Mouse (Mus musculus) hindbrain, embryonic 13.5 days (tissue): ENCODE measurements around the gene Cbwd1. TPM values are rescaled to one million over a fixed set of nuclear protein-coding genes. Genes with fewer than 3 reads are reported as not detected.

Experiments
- ATAC-seq: fragments of 200-750 bp; cut with Nextera tagmentation; 2 replicates; pipeline ENCODE4 v1.8.0; 2017; ENCODE audit warnings: moderate TSS enrichment; ENCODE audit not compliant: low FRiP score
- H3K27ac ChIP-seq: fragments of 300-500 bp; sonication (generic); 2 replicates; pipeline ENCODE4 v1.5.1; 2015; ENCODE audit warnings: inconsistent platforms, mild to moderate bottlenecking, moderate library complexity
- H3K27me3 ChIP-seq: fragments of 300-500 bp; sonication (generic); 2 replicates; pipeline ENCODE4 v1.6.1; 2015; ENCODE audit warnings: mild to moderate bottlenecking, inconsistent platforms
- H3K36me3 ChIP-seq: fragments of 300-500 bp; sonication (generic); 2 replicates; pipeline ENCODE4 v1.6.1; 2015; ENCODE audit warnings: mild to moderate bottlenecking, inconsistent platforms
- H3K4me1 ChIP-seq: fragments of 300-500 bp; sonication (generic); replicated peaks from 2 replicates; pipeline ENCODE4 v1.6.1; 2015; ENCODE audit warnings: inconsistent platforms
- H3K4me2 ChIP-seq: fragments of 300-500 bp; sonication (generic); 2 replicates; pipeline ENCODE4 v1.6.1; 2015; ENCODE audit warnings: inconsistent platforms, mild to moderate bottlenecking, moderate library complexity
- H3K4me3 ChIP-seq: fragments of 300-500 bp; sonication (generic); 2 replicates; pipeline ENCODE4 v1.5.1; 2015; ENCODE audit warnings: mild to moderate bottlenecking, inconsistent platforms
- H3K9ac ChIP-seq: fragments of 300-500 bp; sonication (generic); 2 replicates; pipeline ENCODE4 v1.6.1; 2015; ENCODE audit warnings: mild to moderate bottlenecking, inconsistent platforms
- H3K9me3 ChIP-seq: fragments of 300-500 bp; sonication (generic); 2 replicates; pipeline ENCODE4 v1.6.1; 2016; ENCODE audit warnings: inconsistent platforms
- WGBS: fragments of 180-500 bp; shearing (Covaris S2); methylation state at CpG from one replicate; pipeline ENCODE4 v1.1.7; 2015; 5-methylcytosine and 5-hydroxymethylcytosine counted together
- polyA plus RNA-seq: library from polyadenylated mRNA; unstranded; fragments of >200 nt; fragmentation: Nextera tagmentation; extraction: Ambion mirVana; gene quantifications from 2 replicates; pipeline ENCODE4 v1.2.1, GENCODE M21; 2015

Cbwd1 gene
- 17.3 and 19.3 TPM in 2 replicates for polyA plus RNA-seq

- Histone ChIP-seq H3K4me1 (peaks cover 13% of the 10 kb centered on the region), H3K9me3 (no peaks in the 10 kb centered on the region), H3K9ac (peak within 1 kb of the TSS; percentile 77), H3K27ac (peak within 1 kb of the TSS; percentile 70), H3K36me3 (peaks cover 3% of the 10 kb centered on the region; the same call in 1 of the 2 replicates), H3K4me3 (peak within 1 kb of the TSS; percentile 71), H3K27me3 (peaks cover 4% of the 10 kb centered on the region; the same call in 1 of the 2 replicates), H3K4me2 (peak within 1 kb of the TSS; percentile 67)
- ATAC-seq, result peak; percentile 99
- under 1% methylated on average over 36 of the region's 36 CpGs for WGBS
Observed at GRCm38 (mm10) chr19:24961172-24961962, at the start of gene Cbwd1. TSS of gene Cbwd1 (minus strand) at chr19:24961610.

DNA sequence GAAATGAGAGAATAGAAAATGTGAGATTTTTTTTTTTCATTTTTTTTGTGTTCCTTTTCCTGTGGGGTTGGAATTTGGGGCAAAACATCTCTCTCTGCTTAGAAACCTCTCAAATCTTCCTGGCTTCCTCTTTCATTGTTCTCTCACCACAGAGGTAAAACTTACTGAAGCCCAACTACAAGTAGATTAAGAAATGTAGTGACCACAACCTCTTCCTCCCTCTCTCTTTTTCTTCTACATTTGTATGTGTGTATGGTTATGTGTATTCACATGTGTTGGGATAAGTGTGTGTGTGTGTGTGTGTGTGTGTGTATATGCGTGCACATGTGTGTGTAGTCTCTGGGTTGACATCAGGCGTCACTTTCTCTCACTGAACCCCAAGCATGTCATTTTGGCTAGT is 47.1 kb upstream of the Cbwd1 start:
- Histone ChIP-seq H3K9me3 (no peaks in the 10 kb centered on the region), H3K27me3 (0 out of 2 replicates have a peak, but pooled peaks cover 5% of the 10 kb centered on the region), H3K27ac (no peak overlapping the region), H3K36me3 (no peaks in the 10 kb centered on the region), H3K4me2 (no peak overlapping the region), H3K9ac (no peak overlapping the region), H3K4me3 (no peak overlapping the region), H3K4me1 (no peaks in the 10 kb centered on the region; the same call in 1 of the 2 replicates)
- no peak for ATAC-seq
- 86% methylated on average over 2 of the region's 2 CpGs for WGBS

- Histone ChIP-seq H3K27me3 (peaks cover 22% of the 10 kb centered on the region), H3K4me1 (no peaks in the 10 kb centered on the region; the same call in 1 of the 2 replicates), H3K4me2 (no peak overlapping the region), H3K27ac (no peak overlapping the region), H3K4me3 (no peak overlapping the region), H3K36me3 (no peaks in the 10 kb centered on the region), H3K9ac (no peak overlapping the region), H3K9me3 (no peaks in the 10 kb centered on the region)
- WGBS, result 68% methylated on average over 1 of the region's 1 CpGs
- ATAC-seq, result no peak
Observed at GRCm38 (mm10) chr19:25006686-25007085, 45.3 kb upstream of the Cbwd1 start.

DNA sequence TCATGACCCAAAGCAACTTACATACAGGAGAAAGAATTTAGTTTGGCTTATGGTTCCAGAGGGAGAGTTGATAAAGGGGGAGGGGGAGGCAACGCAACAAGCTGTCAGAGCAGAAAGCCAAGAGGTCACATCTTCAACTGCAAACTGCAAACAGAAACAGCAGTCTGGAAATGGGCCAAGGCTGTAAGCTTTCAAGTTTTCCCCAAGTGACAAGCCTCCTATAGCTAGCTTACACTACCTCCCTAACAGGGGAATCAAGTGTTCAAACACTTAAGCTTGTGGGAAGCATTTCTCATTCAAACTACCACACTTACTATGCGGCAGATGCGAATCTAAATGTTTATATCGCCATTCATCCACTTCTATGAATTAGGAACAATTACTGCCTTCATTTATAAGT is 42.4 kb upstream of the Cbwd1 start:
- 57% methylated on average over 4 of the region's 4 CpGs for WGBS

GRCm38 (mm10) chr19:25002828-25003227 is 41.4 kb upstream of the Cbwd1 start:
- Histone ChIP-seq H3K4me1 (peaks cover 15% of the 10 kb centered on the region), H3K27me3 (peaks cover 61% of the 10 kb centered on the region), H3K4me2 (no peak overlapping the region), H3K4me3 (no peak overlapping the region), H3K9me3 (no peaks in the 10 kb centered on the region), H3K9ac (no peak overlapping the region), H3K36me3 (no peaks in the 10 kb centered on the region), H3K27ac (no peak overlapping the region)
- WGBS, result 80% methylated on average over 3 of the region's 3 CpGs
- ATAC-seq, result no peak

More for the DNA sequence above, 42.4 kb upstream of the Cbwd1 start:
- Histone ChIP-seq H3K4me2 (no peak overlapping the region), H3K4me1 (peaks cover 15% of the 10 kb centered on the region), H3K27me3 (peaks cover 51% of the 10 kb centered on the region), H3K9ac (no peak overlapping the region), H3K4me3 (no peak overlapping the region), H3K9me3 (no peaks in the 10 kb centered on the region), H3K36me3 (no peaks in the 10 kb centered on the region), H3K27ac (no peak overlapping the region)
- no peak for ATAC-seq

GRCm38 (mm10) chr19:25002032-25002431 is 40.6 kb upstream of the Cbwd1 start:
- no peak for ATAC-seq
- WGBS, result 91% methylated on average over 6 of the region's 6 CpGs
- Histone ChIP-seq H3K9me3 (no peaks in the 10 kb centered on the region), H3K27me3 (peaks cover 69% of the 10 kb centered on the region), H3K36me3 (no peaks in the 10 kb centered on the region), H3K4me3 (no peak overlapping the region), H3K4me2 (no peak overlapping the region), H3K9ac (no peak overlapping the region), H3K27ac (no peak overlapping the region), H3K4me1 (peaks cover 15% of the 10 kb centered on the region)

DNA sequence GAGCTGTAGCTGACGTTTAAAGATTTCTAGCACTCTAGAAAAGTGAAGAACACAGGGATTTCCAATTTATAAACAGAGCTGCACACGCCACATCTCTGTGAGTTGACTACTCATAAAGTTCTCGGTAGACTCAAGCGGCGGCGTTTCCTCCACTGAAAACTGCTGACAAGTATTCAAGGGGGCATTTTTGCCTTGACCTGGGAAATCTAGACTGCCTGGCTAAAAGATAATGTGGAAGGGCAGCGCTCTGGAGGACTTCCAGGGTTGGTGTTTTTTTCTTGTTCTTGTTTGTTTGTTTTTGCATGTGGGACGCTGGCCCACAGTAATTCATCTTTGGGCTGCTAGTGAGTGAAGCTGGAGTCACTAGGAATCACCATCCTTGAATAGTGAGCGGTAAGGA is 38.7 kb upstream of the Cbwd1 start:
- WGBS, result 42% methylated on average over 9 of the region's 9 CpGs
- Histone ChIP-seq H3K9me3 (no peaks in the 10 kb centered on the region), H3K27me3 (peaks cover 80% of the 10 kb centered on the region), H3K9ac (no peak overlapping the region), H3K4me3 (peak overlapping the region; percentile 72), H3K4me2 (peak overlapping the region; percentile 99), H3K4me1 (peaks cover 15% of the 10 kb centered on the region), H3K36me3 (no peaks in the 10 kb centered on the region), H3K27ac (no peak overlapping the region)
- no peak for ATAC-seq

DNA sequence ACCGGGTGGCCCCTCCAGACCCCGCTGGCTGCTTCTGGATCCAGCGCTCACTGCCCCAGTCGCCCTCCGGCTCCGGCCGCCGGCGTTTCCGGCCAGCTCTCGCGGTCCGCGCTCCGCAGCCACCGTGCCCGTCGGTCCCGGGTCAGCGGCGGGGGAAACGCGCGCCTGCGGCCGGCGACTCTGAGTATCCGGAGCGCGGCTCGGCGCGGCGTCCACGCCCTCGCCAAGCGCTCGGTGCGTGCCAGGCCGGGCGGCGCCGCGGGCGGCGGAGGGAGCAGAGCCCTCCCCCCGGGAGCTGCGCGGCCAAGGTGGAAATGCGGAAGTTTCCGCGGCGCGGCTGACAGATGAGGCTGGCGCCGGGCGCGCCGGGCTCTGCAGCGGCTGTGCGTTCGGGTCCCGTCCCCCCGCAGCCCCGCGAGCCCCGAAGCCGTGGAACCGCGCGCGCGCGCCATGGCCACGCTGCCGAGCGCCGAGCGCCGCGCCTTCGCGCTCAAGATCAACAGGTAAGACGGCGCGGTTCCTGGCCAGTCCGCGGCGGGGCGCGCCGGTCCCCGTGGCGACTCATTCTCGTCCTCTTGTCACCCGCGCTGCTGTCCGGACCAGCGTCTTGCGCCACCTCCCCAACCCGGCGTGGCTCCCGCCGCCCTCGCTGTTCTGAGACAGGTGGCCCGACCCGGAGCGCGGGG is 37.9 kb upstream of the Cbwd1 start, which contains the start of gene Dock8:
Gene Dock8 (plus strand): TSS at position 334 of the 686 bp plus-strand sequence.
- H3K4me3 ChIP-seq, result peak within 1 kb of the TSS; percentile 72
- ATAC-seq, result peak; percentile 57
- H3K36me3 ChIP-seq, result no peaks in the 10 kb centered on the region
- H3K4me2 ChIP-seq, result peak within 1 kb of the TSS; percentile 99
- H3K9me3 ChIP-seq, result no peaks in the 10 kb centered on the region
- H3K27ac ChIP-seq, result no peak within 1 kb of the TSS
- peaks cover 15% of the 10 kb centered on the region for H3K4me1 ChIP-seq
- under 1% methylated on average over 93 of the region's 109 CpGs for WGBS
- H3K9ac ChIP-seq, result peak within 1 kb of the TSS; percentile 71
- peaks cover 80% of the 10 kb centered on the region for H3K27me3 ChIP-seq

- Histone ChIP-seq H3K27me3 (peaks cover 76% of the 10 kb centered on the region), H3K4me3 (peak overlapping the region; percentile 72; the same call in 1 of the 2 replicates), H3K4me2 (peak overlapping the region; percentile 99; the same call in 1 of the 2 replicates), H3K9ac (no peak overlapping the region), H3K9me3 (no peaks in the 10 kb centered on the region), H3K4me1 (peaks cover 15% of the 10 kb centered on the region), H3K36me3 (no peaks in the 10 kb centered on the region), H3K27ac (no peak overlapping the region)
- ATAC-seq, result no peak
- whole genome bisulfite sequencing, result 75% methylated on average over 5 of the region's 5 CpGs
Observed at GRCm38 (mm10) chr19:24998561-24998960, 37.2 kb upstream of the Cbwd1 start.

DNA sequence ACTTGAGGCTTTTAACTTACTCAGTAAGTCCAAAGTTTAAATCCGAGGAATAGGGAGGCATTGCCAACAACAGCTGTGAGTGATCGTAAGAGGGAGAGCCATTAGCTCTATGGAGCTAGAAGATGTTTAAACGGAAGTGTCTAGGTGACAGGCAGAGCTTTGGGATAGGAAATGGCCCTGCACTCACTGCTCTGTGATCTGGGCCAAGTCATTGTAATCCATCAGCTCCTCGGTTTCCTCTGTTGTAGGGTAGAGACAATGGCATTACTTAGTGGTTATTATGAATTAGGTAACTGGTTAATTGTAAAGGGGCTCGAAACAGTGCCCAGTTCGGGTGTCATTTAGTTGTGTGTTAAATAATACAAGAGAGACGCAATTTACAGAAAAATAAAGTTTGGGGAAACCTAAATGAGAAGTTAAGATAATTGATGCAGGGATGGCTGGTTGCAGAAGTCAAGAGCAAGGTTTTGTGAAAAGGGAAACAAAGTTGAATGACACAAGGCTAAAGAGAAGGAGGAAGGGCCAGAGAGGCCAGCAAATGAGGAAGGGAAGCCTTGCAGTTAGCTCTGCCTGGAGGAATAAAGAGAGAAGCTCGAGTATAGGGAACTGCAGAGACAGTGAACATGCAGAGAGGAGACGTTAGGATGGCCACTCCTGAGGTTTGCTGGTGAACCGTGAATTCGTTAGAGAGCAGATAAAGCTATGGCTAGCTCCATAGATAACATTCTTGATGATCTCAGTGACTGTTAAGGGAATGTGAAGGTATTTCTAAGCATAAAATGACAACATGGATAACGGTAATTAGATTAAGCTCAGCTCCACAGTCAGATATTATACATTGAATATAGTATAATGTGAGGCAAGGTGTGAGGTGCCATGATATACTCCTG is 35.6 kb upstream of the Cbwd1 start:
- Histone ChIP-seq H3K4me3 (no peak overlapping the region), H3K4me1 (peaks cover 15% of the 10 kb centered on the region), H3K27ac (no peak overlapping the region), H3K4me2 (no peak overlapping the region), H3K9ac (no peak overlapping the region), H3K9me3 (no peaks in the 10 kb centered on the region), H3K36me3 (no peaks in the 10 kb centered on the region), H3K27me3 (peaks cover 62% of the 10 kb centered on the region)
- 73% methylated on average over 12 of the region's 12 CpGs for WGBS
- no peak for ATAC-seq

- Histone ChIP-seq H3K4me2 (no peak overlapping the region), H3K4me1 (peaks cover 10% of the 10 kb centered on the region), H3K27ac (no peak overlapping the region), H3K36me3 (no peaks in the 10 kb centered on the region), H3K9ac (no peak overlapping the region), H3K27me3 (peaks cover 40% of the 10 kb centered on the region), H3K9me3 (no peaks in the 10 kb centered on the region), H3K4me3 (no peak overlapping the region)
- ATAC-seq, result no peak
- 52% methylated on average over 8 of the region's 8 CpGs for WGBS
Observed at GRCm38 (mm10) chr19:24994900-24995299, 33.5 kb upstream of the Cbwd1 start.

- Histone ChIP-seq H3K9me3 (no peaks in the 10 kb centered on the region), H3K36me3 (no peaks in the 10 kb centered on the region), H3K9ac (no peak overlapping the region), H3K4me2 (no peak overlapping the region), H3K4me3 (no peak overlapping the region), H3K4me1 (no peaks in the 10 kb centered on the region), H3K27ac (no peak overlapping the region), H3K27me3 (peaks cover 26% of the 10 kb centered on the region)
- 61% methylated on average over 6 of the region's 6 CpGs for WGBS
- no peak for ATAC-seq
Observed at GRCm38 (mm10) chr19:24993526-24993925, 32.1 kb upstream of the Cbwd1 start.
